Mouse (Mus musculus): ENCODE data around the gene Dnajb6. TPM values are rescaled to one million over a fixed set of nuclear protein-coding genes. Genes with fewer than 3 reads are reported as not detected.
A peak's percentile ranks its signal among the peaks of the same experiment; 100 is the strongest.

The Dnajb6 gene
- polyA plus RNA-seq, 1 experiment, result 49.8 TPM

GRCm38 (mm10) chr5:29864291-29864737 is 128.8 kb downstream of the Dnajb6 start:
- Histone ChIP-seq H3K36me3 (ENCODE audit: control insufficient read depth, insufficient read depth, low read length) (no peaks in the 10 kb centered on the region), H3K27ac (ENCODE audit: insufficient read depth, low read depth, low read length) (no peak overlapping the region), H3K4me1 (ENCODE audit: control insufficient read depth, insufficient read depth, low read length) (no peaks in the 10 kb centered on the region), H3K27me3 (replicated peaks; ENCODE audit: control insufficient read depth, insufficient read depth, low read length) (no peaks in the 10 kb centered on the region), H3K4me3 (ENCODE audit: insufficient read depth, low read depth, low read length) (no peak overlapping the region)
- TF ChIP-seq CTCF (conservative IDR thresholded peaks at IDR 0.05; ENCODE audit: insufficient read depth, insufficient read length, low read depth, low read length), result no peak
- TF ChIP-seq POLR2A (IDR thresholded peaks at IDR 0.05; ENCODE audit: low read depth, low read length), result no peak
- WGBS, result 73% methylated on average over 4 of the region's 4 CpGs
- DNase-seq, result peak; percentile 23

- Histone ChIP-seq H3K4me1 (ENCODE audit: control insufficient read depth, insufficient read depth, low read length) (no peaks in the 10 kb centered on the region), H3K27me3 (replicated peaks; ENCODE audit: control insufficient read depth, insufficient read depth, low read length) (no peaks in the 10 kb centered on the region), H3K4me3 (ENCODE audit: insufficient read depth, low read depth, low read length) (no peak overlapping the region), H3K27ac (ENCODE audit: insufficient read depth, low read depth, low read length) (no peak overlapping the region), H3K36me3 (ENCODE audit: control insufficient read depth, insufficient read depth, low read length) (no peaks in the 10 kb centered on the region)
- WGBS, result 74% methylated on average over 4 of the region's 4 CpGs
- DNase-seq, result no peak
- TF ChIP-seq CTCF (conservative IDR thresholded peaks at IDR 0.05; ENCODE audit: insufficient read depth, insufficient read length, low read depth, low read length), result no peak
- no peak for TF ChIP-seq POLR2A (IDR thresholded peaks at IDR 0.05; ENCODE audit: low read depth, low read length)
Measured at GRCm38 (mm10) chr5:29864994-29865393, 129.5 kb downstream of the Dnajb6 start.

Other genes starting within 250 kb of the Dnajb6 start
- 15.0 and 16.7 TPM in 2 replicates for gene Ube3c, start 166.4 kb upstream of the Dnajb6 start, polyA plus RNA-seq (2012; rRNA removed)
- not detected in 2 replicates for gene Gm5129, start 248 bp downstream of the Dnajb6 start, polyA plus RNA-seq (2012; rRNA removed)